Mouse (Mus musculus): ENCODE measurements around the gene Pip5k1c. TPM values are rescaled to one million over a fixed set of nuclear protein-coding genes. Genes with fewer than 3 reads are reported as not detected.

Pip5k1c gene
- polyA plus RNA-seq (2012; ENCODE audit: low replicate concordance): 245 and 665 TPM in 2 replicates

GRCm38 (mm10) chr10:81292554-81293333 lies at the start of gene Pip5k1c:
Gene Pip5k1c, plus strand, starts transcription at chr10:81292963.

GRCm38 (mm10) chr10:81252424-81253419 lies 40.0 kb upstream of the Pip5k1c start, which contains the start of gene Matk:
Gene Matk, plus strand, starts transcription at chr10:81252935.

GRCm38 (mm10) chr10:81266211-81267105 lies 26.3 kb upstream of the Pip5k1c start, which contains the start of the genes Mrpl54 and Apba3:
Gene Mrpl54, minus strand, starts transcription at chr10:81266934.
Gene Apba3, plus strand, starts transcription at chr10:81266960.

GRCm38 (mm10) chr10:81291511-81292104 lies 1.2 kb upstream of the Pip5k1c start, which contains the start of gene Tjp3:
Gene Tjp3, minus strand, starts transcription at chr10:81291581.

GRCm38 (mm10) chr10:81320550-81321347 lies 28.0 kb downstream of the Pip5k1c start, which contains the start of gene Cactin:
Gene Cactin, plus strand, starts transcription at chr10:81321103.

GRCm38 (mm10) chr10:81328386-81328785 lies 35.6 kb downstream of the Pip5k1c start, which contains the start of gene Tbxa2r:
Gene Tbxa2r, plus strand, starts transcription at chr10:81328731.

GRCm38 (mm10) chr10:81342686-81343505 lies 50.1 kb downstream of the Pip5k1c start, which contains the start of gene Gipc3:
Gene Gipc3, minus strand, starts transcription at chr10:81343266.

GRCm38 (mm10) chr10:81350351-81351063 lies 57.7 kb downstream of the Pip5k1c start, which contains the start of gene Hmg20b:
Gene Hmg20b, minus strand, starts transcription at chr10:81350480.

GRCm38 (mm10) chr10:81356991-81357844 lies 64.5 kb downstream of the Pip5k1c start, which contains the start of gene Mfsd12:
Gene Mfsd12, plus strand, starts transcription at chr10:81357491.

GRCm38 (mm10) chr10:81365672-81366476 lies 73.1 kb downstream of the Pip5k1c start, which contains the start of gene 4930404N11Rik:
Gene 4930404N11Rik, minus strand, starts transcription at chr10:81365816.

Other genes starting within 250 kb of the Pip5k1c start
- gene Sgta, start 232.8 kb upstream of the Pip5k1c start, polyA plus RNA-seq (2012; ENCODE audit: low replicate concordance): 104 and 170 TPM in 2 replicates
- gene Thop1, start 222.9 kb upstream of the Pip5k1c start, polyA plus RNA-seq (2012; ENCODE audit: low replicate concordance): 20.3 and 22.9 TPM in 2 replicates
- 0.24 and 0.30 TPM in 2 replicates for gene Creb3l3, start 194.1 kb upstream of the Pip5k1c start, polyA plus RNA-seq (2012; ENCODE audit: low replicate concordance)
- gene Map2k2, start 187.0 kb upstream of the Pip5k1c start, polyA plus RNA-seq (2012; ENCODE audit: low replicate concordance): 241 and 608 TPM in 2 replicates
- 198 and 333 TPM in 2 replicates for gene Zbtb7a, start 157.7 kb upstream of the Pip5k1c start, polyA plus RNA-seq (2012; ENCODE audit: low replicate concordance)
- gene Pias4, start 125.0 kb upstream of the Pip5k1c start, polyA plus RNA-seq (2012; ENCODE audit: low replicate concordance): 72.6 and 164 TPM in 2 replicates
- gene Eef2, start 116.3 kb upstream of the Pip5k1c start, polyA plus RNA-seq (2012; ENCODE audit: low replicate concordance): 495 and 2,413 TPM in 2 replicates
- 53.4 and 152 TPM in 2 replicates for gene Dapk3, start 110.0 kb upstream of the Pip5k1c start, polyA plus RNA-seq (2012; ENCODE audit: low replicate concordance)
- 0.09 TPM in 1 of 2 replicates, not detected in the other for gene 4930442H23Rik, start 109.1 kb upstream of the Pip5k1c start, polyA plus RNA-seq (2012; ENCODE audit: low replicate concordance)
- gene Nmrk2, start 90.9 kb upstream of the Pip5k1c start, polyA plus RNA-seq (2012; ENCODE audit: low replicate concordance): not detected in 2 replicates
- 0.53 and 0.94 TPM in 2 replicates for gene Atcay, start 62.1 kb upstream of the Pip5k1c start, polyA plus RNA-seq (2012; ENCODE audit: low replicate concordance)
- 4.0 and 8.6 TPM in 2 replicates for gene Zfr2, start 59.8 kb upstream of the Pip5k1c start, polyA plus RNA-seq (2012; ENCODE audit: low replicate concordance)
- gene Matk, start 40.0 kb upstream of the Pip5k1c start, polyA plus RNA-seq (2012; ENCODE audit: low replicate concordance): 31.4 and 107 TPM in 2 replicates
- 314 and 329 TPM in 2 replicates for gene Mrpl54, start 26.0 kb upstream of the Pip5k1c start, polyA plus RNA-seq (2012; ENCODE audit: low replicate concordance)
- 70.4 and 133 TPM in 2 replicates for gene Apba3, start 26.0 kb upstream of the Pip5k1c start, polyA plus RNA-seq (2012; ENCODE audit: low replicate concordance)
- 15.0 and 35.0 TPM in 2 replicates for gene Tjp3, start 1.4 kb upstream of the Pip5k1c start, polyA plus RNA-seq (2012; ENCODE audit: low replicate concordance)
- gene Cactin, start 28.1 kb downstream of the Pip5k1c start, polyA plus RNA-seq (2012; ENCODE audit: low replicate concordance): 60.3 and 77.6 TPM in 2 replicates
- gene Tbxa2r, start 35.8 kb downstream of the Pip5k1c start, polyA plus RNA-seq (2012; ENCODE audit: low replicate concordance): 29.6 and 30.6 TPM in 2 replicates
- 3.1 and 6.9 TPM in 2 replicates for gene Gipc3, start 50.3 kb downstream of the Pip5k1c start, polyA plus RNA-seq (2012; ENCODE audit: low replicate concordance)
- 184 and 481 TPM in 2 replicates for gene Hmg20b, start 57.5 kb downstream of the Pip5k1c start, polyA plus RNA-seq (2012; ENCODE audit: low replicate concordance)
- 20.8 and 31.1 TPM in 2 replicates for gene Mfsd12, start 64.5 kb downstream of the Pip5k1c start, polyA plus RNA-seq (2012; ENCODE audit: low replicate concordance)
- gene 4930404N11Rik, start 72.9 kb downstream of the Pip5k1c start, polyA plus RNA-seq (2012; ENCODE audit: low replicate concordance): 11.6 and 18.6 TPM in 2 replicates
- gene Fzr1, start 85.6 kb downstream of the Pip5k1c start, polyA plus RNA-seq (2012; ENCODE audit: low replicate concordance): 48.1 and 72.7 TPM in 2 replicates
- gene Dohh, start 91.5 kb downstream of the Pip5k1c start, polyA plus RNA-seq (2012; ENCODE audit: low replicate concordance): 76.4 and 107 TPM in 2 replicates
- 1.2 and 4.2 TPM in 2 replicates for gene Gm48551, start 91.5 kb downstream of the Pip5k1c start, polyA plus RNA-seq (2012; ENCODE audit: low replicate concordance)
- gene Gm48552, start 96.0 kb downstream of the Pip5k1c start, polyA plus RNA-seq (2012; ENCODE audit: low replicate concordance): 8.9 and 18.4 TPM in 2 replicates
- gene Smim24, start 100.1 kb downstream of the Pip5k1c start, polyA plus RNA-seq (2012; ENCODE audit: low replicate concordance): 3.0 and 3.7 TPM in 2 replicates
- gene Nfic, start 162.7 kb downstream of the Pip5k1c start, polyA plus RNA-seq (2012; ENCODE audit: low replicate concordance): 136 and 414 TPM in 2 replicates
- gene Celf5, start 189.7 kb downstream of the Pip5k1c start, polyA plus RNA-seq (2012; ENCODE audit: low replicate concordance): 0.16 and 0.55 TPM in 2 replicates
- gene Ncln, start 203.4 kb downstream of the Pip5k1c start, polyA plus RNA-seq (2012; ENCODE audit: low replicate concordance): 160 and 386 TPM in 2 replicates
- 82.3 and 109 TPM in 2 replicates for gene S1pr4, start 207.2 kb downstream of the Pip5k1c start, polyA plus RNA-seq (2012; ENCODE audit: low replicate concordance)
- gene Gna15, start 231.3 kb downstream of the Pip5k1c start, polyA plus RNA-seq (2012; ENCODE audit: low replicate concordance): 14.8 and 33.6 TPM in 2 replicates

All from hematopoietic multipotent progenitor cell, adult 10-12 weeks (in vitro differentiated cells).